Mouse (Mus musculus): Measurements from ENCODE around the gene Npm3.

DNA sequence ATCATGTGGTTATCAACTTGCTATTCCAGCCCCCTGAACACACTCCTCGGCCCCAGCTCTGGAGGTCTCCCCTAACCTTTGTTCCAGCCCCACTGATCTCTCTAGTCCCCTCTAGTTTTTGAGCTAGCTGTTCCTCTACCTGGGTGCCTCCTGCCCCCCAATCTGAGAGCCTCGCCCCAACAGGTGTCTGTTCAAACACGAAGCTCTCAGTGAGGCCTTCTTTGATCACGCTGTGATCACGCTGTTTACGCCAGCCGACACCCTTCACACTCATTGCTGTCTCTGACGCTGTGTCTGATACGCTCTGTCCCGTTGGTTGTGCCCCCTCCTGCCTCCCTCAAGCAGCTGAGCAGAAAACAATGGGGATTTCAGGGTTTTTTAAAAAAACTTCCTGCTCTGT lies 15.8 kb downstream of the Npm3 start:
- TF ChIP-seq CTCF (IDR thresholded peaks at IDR 0.05; ENCODE audit: low read depth, low read length) (no peak), POLR2A (IDR thresholded peaks at IDR 0.05; ENCODE audit: insufficient read depth, low read length) (no peak), EP300 (IDR thresholded peaks at IDR 0.05; ENCODE audit: insufficient read depth, low read depth, low read length) (no peak)

Data from ES-Bruce4 (cell line).